Mouse (Mus musculus) limb, embryonic 12.5 days (tissue): ENCODE results near the gene Cd300lf. TPM values are rescaled to one million over a fixed set of nuclear protein-coding genes. Genes with fewer than 3 reads are reported as not detected.

Source experiments
- ATAC-seq: fragments of 200-750 bp; cut with Nextera tagmentation; 2 replicates; pipeline ENCODE4 v1.8.0; 2017; ENCODE audit warnings: low read depth, moderate TSS enrichment; ENCODE audit not compliant: insufficient number of reproducible peaks, insufficient read depth, low FRiP score, low TSS enrichment
- H3K27ac ChIP-seq: fragments of 300-500 bp; sonication (generic); 2 replicates; pipeline ENCODE4 v1.5.1; 2016; ENCODE audit warnings: mild to moderate bottlenecking, moderate library complexity
- H3K27me3 ChIP-seq: fragments of 300-500 bp; sonication (generic); 2 replicates; pipeline ENCODE4 v1.6.1; 2016; ENCODE audit warnings: mild to moderate bottlenecking, moderate library complexity
- H3K36me3 ChIP-seq: fragments of 300-500 bp; sonication (generic); 2 replicates; pipeline ENCODE4 v1.6.1; 2016; ENCODE audit warnings: mild to moderate bottlenecking, moderate library complexity
- H3K4me1 ChIP-seq: fragments of 300-500 bp; sonication (generic); replicated peaks from 2 replicates; pipeline ENCODE4 v1.6.1; 2016
- H3K4me2 ChIP-seq: fragments of 300-500 bp; sonication (generic); 2 replicates; pipeline ENCODE4 v1.6.1; 2016; ENCODE audit warnings: mild to moderate bottlenecking, moderate library complexity
- H3K4me3 ChIP-seq: fragments of 300-500 bp; sonication (generic); replicated peaks from 2 replicates; pipeline ENCODE4 v1.5.1; 2016; ENCODE audit warnings: mild to moderate bottlenecking
- H3K9ac ChIP-seq: fragments of 300-500 bp; sonication (generic); replicated peaks from 2 replicates; pipeline ENCODE4 v1.6.1; 2016; ENCODE audit warnings: mild to moderate bottlenecking, moderate library complexity
- H3K9me3 ChIP-seq: fragments of 300-500 bp; sonication (generic); 2 replicates; pipeline ENCODE4 v1.6.1; 2016; ENCODE audit warnings: mild to moderate bottlenecking, moderate library complexity
- WGBS: fragments of 180-500 bp; shearing (Covaris S2); methylation state at CpG from one replicate; pipeline ENCODE4 v1.1.7; 2016; 5-methylcytosine and 5-hydroxymethylcytosine counted together
- polyA plus RNA-seq: library from polyadenylated mRNA; unstranded; fragments of >200 nt; fragmentation: Nextera tagmentation; extraction: Ambion mirVana; gene quantifications from 2 replicates; pipeline ENCODE4 v1.2.1, GENCODE M21; 2016

Cd300lf gene
- polyA plus RNA-seq, 1 experiment from 2014 or later: 0.26 TPM

- H3K9ac ChIP-seq: no peak overlapping the region
- no peak overlapping the region for H3K27ac ChIP-seq
- peaks cover 41% of the 10 kb centered on the region for H3K4me1 ChIP-seq
- 49% methylated on average over 8 of the region's 8 CpGs for WGBS
- no peak overlapping the region for H3K4me3 ChIP-seq
- H3K9me3 ChIP-seq: peaks cover 5% of the 10 kb centered on the region; the same call in 1 of the 2 replicates
- H3K27me3 ChIP-seq: peaks cover 4% of the 10 kb centered on the region; the same call in 1 of the 2 replicates
- no peak overlapping the region for H3K4me2 ChIP-seq
- no peaks in the 10 kb centered on the region for H3K36me3 ChIP-seq
- no peak for ATAC-seq
Observed at GRCm38 (mm10) chr11:115104769-115105563, 28.8 kb downstream of the Cd300lf start.

DNA sequence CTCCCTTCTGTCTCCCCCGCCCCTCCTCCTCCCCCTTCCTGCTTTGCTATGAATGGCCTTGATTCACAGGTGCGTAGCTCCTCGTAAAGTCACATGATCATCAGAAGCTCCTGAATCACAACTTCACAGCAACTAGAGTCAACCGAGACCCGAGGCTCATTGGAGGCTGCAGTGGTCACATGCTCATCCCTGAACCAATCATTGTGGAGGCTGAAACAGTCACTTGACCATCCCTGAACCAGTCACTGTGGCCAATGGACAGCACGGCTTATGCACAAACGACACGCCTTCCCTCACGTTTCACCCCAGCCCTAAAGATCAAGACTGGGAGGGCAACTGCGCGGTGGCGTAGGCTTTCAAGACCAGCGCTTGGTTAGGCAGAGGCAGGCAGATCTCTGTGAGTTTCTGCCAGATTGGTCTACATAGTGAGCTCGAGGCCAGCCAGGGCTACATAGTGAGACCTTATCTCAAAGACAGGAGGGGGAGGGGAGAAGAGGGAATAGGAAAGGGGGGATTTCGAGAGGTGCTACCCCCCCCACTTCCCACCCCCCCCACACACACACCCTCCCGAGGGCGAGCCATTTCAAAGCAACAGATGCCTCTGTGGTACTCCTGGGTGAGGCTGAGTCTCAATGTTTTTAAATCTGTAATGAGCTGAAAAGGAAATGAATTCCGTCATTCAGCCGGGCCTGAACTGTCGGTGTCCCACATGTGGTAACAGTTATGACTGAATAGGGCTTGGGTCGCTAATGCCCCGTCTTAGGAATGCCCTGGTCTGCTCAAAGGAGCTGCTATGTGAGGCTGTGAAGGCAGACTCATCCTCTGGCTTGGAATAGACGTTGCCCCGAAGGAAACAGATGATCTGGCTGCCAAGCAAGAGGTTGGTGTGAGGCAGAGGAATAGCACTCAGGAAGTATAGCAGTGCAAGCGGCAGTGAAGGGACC is 30.1 kb downstream of the Cd300lf start:
- H3K4me1 ChIP-seq: peaks cover 54% of the 10 kb centered on the region
- peaks cover 5% of the 10 kb centered on the region; the same call in 1 of the 2 replicates for H3K9me3 ChIP-seq
- no peak overlapping the region for H3K9ac ChIP-seq
- WGBS: 58% methylated on average over 25 of the region's 25 CpGs
- no peak overlapping the region for H3K4me2 ChIP-seq
- 0 out of 2 replicates have a peak overlapping the region, but pooled peaks have one; percentile 62 for H3K27ac ChIP-seq
- peak; percentile 29; the same call in 1 of the 2 replicates for ATAC-seq
- peaks cover 4% of the 10 kb centered on the region; the same call in 1 of the 2 replicates for H3K27me3 ChIP-seq
- H3K4me3 ChIP-seq: no peak overlapping the region
- no peaks in the 10 kb centered on the region for H3K36me3 ChIP-seq

DNA sequence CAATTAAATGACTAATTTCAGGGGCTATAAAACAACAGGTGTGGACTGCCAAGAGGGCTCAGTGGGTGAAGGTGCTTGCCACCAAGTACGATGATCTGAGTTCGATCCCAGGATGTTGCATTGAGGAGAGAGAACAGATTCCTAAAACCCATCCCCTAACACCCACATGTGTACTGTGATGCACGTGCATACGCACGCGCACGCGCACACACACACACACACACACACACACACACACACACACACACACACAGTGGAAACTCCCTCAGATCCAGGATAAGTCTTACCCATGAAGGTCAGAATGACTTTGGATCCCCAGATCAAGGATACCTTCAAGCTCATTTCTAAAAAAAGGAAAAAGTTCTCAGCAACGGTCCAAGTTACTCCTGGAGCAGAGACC is 31.7 kb downstream of the Cd300lf start:
- H3K27ac ChIP-seq: no peak overlapping the region
- ATAC-seq: no peak

DNA sequence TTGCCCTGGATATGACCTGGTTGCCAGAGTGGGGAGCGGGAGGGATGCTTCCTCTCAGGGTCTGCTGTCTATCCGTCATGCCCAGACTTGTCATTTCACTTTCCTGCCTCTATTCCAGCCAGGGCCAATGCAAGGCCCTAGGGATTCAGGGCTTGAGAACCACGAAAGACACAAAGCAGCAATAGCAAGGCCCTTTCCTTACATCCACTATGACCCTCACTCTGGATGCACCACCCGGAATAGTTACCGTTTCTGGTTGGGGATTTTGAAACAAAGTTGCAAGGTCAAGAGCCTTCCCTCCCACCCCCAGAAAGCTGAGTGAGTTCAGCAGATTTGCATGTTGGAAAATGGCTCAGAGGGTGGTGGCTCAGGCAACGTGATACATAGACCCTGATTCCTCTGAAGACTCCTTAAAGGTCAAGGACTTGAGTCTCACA is 32.2 kb downstream of the Cd300lf start:
- Histone ChIP-seq H3K4me2 (no peak overlapping the region), H3K27me3 (no peaks in the 10 kb centered on the region), H3K9ac (no peak overlapping the region), H3K27ac (no peak overlapping the region), H3K4me1 (peaks cover 46% of the 10 kb centered on the region), H3K36me3 (no peaks in the 10 kb centered on the region), H3K4me3 (no peak overlapping the region), H3K9me3 (peaks cover 5% of the 10 kb centered on the region; the same call in 1 of the 2 replicates)
- no peak for ATAC-seq
- 34% methylated on average over 6 of the region's 6 CpGs for WGBS

More for the DNA sequence above, 31.7 kb downstream of the Cd300lf start:
- H3K27me3 ChIP-seq: no peaks in the 10 kb centered on the region
- peaks cover 49% of the 10 kb centered on the region for H3K4me1 ChIP-seq
- no peaks in the 10 kb centered on the region for H3K36me3 ChIP-seq
- H3K4me2 ChIP-seq: no peak overlapping the region
- no peak overlapping the region for H3K4me3 ChIP-seq
- no peak overlapping the region for H3K9ac ChIP-seq
- H3K9me3 ChIP-seq: peaks cover 5% of the 10 kb centered on the region; the same call in 1 of the 2 replicates
- WGBS: 83% methylated on average over 9 of the region's 9 CpGs

DNA sequence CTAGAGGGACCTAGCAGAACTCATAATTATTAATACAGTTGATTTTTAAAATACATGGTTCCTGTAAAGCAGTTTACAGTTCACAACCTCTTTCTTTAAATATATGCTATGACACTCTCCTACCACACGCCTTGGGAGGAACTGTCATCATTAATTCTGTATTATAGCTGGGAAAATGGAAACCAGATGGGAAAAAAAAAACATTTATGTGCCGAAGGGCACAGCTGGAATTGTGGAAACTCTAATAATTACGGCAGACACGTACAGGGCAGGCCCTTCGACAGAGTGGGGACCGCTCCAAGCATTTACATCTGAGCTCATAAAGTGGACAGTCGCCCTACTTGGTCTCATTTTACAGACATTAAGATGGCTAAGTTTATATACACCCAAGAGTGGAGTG is 33.1 kb downstream of the Cd300lf start:
- Histone ChIP-seq H3K4me1 (peaks cover 46% of the 10 kb centered on the region), H3K9ac (no peak overlapping the region)
- 11% methylated on average over 7 of the region's 7 CpGs for WGBS

DNA sequence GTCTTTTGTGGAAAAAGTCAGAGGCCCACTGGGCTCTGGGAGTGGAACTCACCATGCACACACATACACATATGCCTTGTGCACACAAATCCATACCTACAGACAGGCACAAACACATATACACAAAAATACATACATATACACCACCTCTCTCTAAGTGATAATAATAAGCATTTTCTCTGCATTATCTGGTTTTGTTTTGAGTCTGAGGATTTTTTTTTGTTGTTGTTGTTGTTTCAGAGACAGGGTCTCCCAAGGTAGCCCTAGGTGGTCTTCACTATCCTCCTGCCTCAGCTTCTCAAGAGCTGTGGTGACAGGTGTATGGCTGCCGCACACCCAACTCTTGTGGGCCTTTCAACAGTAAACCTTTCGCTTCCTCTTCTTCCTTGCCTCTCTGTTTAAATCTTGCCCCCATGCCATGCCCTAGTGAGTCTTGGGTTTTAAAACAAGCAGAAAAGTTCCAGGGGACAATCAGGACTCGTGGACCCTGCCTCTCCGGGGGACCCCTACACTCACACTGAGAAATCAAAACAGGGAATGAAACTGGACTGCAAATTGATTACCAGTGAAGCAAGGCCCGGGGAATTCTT is 33.7 kb downstream of the Cd300lf start:
- 54% methylated on average over 5 of the region's 5 CpGs for WGBS
- no peak for ATAC-seq
- H3K9me3 ChIP-seq: peaks cover 5% of the 10 kb centered on the region; the same call in 1 of the 2 replicates
- no peak overlapping the region for H3K4me2 ChIP-seq
- H3K4me1 ChIP-seq: peaks cover 46% of the 10 kb centered on the region
- H3K27ac ChIP-seq: no peak overlapping the region
- H3K4me3 ChIP-seq: no peak overlapping the region
- no peak overlapping the region for H3K9ac ChIP-seq
- no peaks in the 10 kb centered on the region for H3K36me3 ChIP-seq
- H3K27me3 ChIP-seq: no peaks in the 10 kb centered on the region

More for the DNA sequence above, 33.1 kb downstream of the Cd300lf start:
- Histone ChIP-seq H3K9me3 (peaks cover 5% of the 10 kb centered on the region; the same call in 1 of the 2 replicates), H3K36me3 (no peaks in the 10 kb centered on the region), H3K27me3 (no peaks in the 10 kb centered on the region), H3K27ac (no peak overlapping the region), H3K4me3 (no peak overlapping the region), H3K4me2 (no peak overlapping the region)
- no peak for ATAC-seq

GRCm38 (mm10) chr11:115099241-115099840 is 34.5 kb downstream of the Cd300lf start:
- no peak overlapping the region for H3K9ac ChIP-seq
- H3K36me3 ChIP-seq: no peaks in the 10 kb centered on the region
- ATAC-seq: no peak
- no peak overlapping the region for H3K4me2 ChIP-seq
- H3K27me3 ChIP-seq: no peaks in the 10 kb centered on the region
- peaks cover 5% of the 10 kb centered on the region; the same call in 1 of the 2 replicates for H3K9me3 ChIP-seq
- WGBS: 18% methylated on average over 16 of the region's 16 CpGs
- no peak overlapping the region for H3K27ac ChIP-seq
- no peak overlapping the region for H3K4me3 ChIP-seq
- peaks cover 45% of the 10 kb centered on the region for H3K4me1 ChIP-seq

DNA sequence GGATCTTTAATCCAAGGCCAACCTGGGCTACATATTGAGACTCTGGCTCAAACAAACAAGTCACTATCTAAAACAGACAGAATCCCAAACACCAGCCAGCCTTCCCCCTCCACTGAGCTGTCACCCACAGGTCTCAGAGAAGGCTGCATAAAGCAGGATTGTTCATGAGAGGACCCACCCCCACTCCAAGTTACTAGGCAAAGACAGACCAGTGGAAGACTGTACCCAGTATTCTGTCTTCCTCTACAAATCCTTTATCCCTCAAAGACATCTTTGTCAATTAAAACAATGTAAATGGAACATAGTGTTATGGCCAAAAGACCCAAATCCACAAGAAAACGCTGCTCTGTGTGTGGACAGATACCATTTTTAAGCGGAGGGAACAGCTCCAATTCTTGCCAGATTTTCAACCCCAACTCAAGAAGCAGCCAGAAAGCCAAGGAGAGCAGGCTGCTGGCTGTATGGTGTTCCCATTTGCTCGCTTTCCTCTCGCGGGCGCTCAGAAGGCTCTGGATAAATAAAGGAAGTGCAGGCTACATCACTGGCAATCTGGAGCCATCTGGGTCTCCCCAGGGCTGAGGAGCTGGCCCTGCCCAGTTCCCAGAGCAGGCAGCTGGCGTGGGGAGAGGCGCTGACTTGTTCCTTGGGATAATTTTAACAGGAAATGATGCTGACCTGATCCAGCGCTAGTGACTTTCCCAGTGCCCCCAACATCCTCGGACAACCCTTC is 35.4 kb downstream of the Cd300lf start:
- Histone ChIP-seq H3K9me3 (peaks cover 3% of the 10 kb centered on the region; the same call in 1 of the 2 replicates), H3K27ac (no peak overlapping the region), H3K36me3 (no peaks in the 10 kb centered on the region), H3K27me3 (no peaks in the 10 kb centered on the region), H3K4me3 (no peak overlapping the region), H3K4me2 (no peak overlapping the region), H3K4me1 (peaks cover 37% of the 10 kb centered on the region), H3K9ac (no peak overlapping the region)
- no peak for ATAC-seq
- 33% methylated on average over 10 of the region's 10 CpGs for WGBS

DNA sequence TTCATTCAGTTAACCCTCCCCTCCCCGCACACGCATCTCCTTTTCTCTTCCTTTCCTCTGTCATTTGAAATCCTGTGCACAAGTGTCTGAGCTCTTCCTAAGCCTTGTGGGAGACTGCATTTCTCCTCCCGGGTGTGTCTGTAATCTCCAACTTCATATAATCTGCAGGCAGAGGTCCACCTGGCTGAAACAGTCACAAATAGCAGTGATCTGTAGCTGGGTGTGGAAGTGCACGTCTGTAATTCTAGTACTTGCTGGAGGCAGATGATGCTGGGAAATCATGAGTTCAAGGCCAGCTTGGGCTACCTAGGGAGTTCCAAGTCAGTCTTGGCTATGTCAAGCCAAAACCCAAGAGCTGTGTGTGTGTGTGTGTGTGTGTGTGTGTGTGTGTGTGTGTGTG is 41.7 kb downstream of the Cd300lf start:
- H3K36me3 ChIP-seq: no peaks in the 10 kb centered on the region
- H3K4me3 ChIP-seq: no peak overlapping the region
- no peak overlapping the region for H3K4me2 ChIP-seq

GRCm38 (mm10) chr11:115091362-115091901 is 42.4 kb downstream of the Cd300lf start, which contains the start of gene Rab37:
Gene Rab37, plus strand, starts transcription at chr11:115091431.
- H3K27ac ChIP-seq: no peak within 1 kb of the TSS
- H3K4me2 ChIP-seq: peak within 1 kb of the TSS; percentile 37
- H3K27me3 ChIP-seq: peaks cover 36% of the 10 kb centered on the region
- no peak for ATAC-seq
- H3K36me3 ChIP-seq: no peaks in the 10 kb centered on the region
- H3K9ac ChIP-seq: no peak within 1 kb of the TSS
- H3K4me1 ChIP-seq: 0 out of 2 replicates have a peak, but pooled peaks cover 7% of the 10 kb centered on the region
- no peak within 1 kb of the TSS for H3K4me3 ChIP-seq
- WGBS: 1% methylated on average over 36 of the region's 36 CpGs
- peaks cover 11% of the 10 kb centered on the region for H3K9me3 ChIP-seq

More for the DNA sequence above, 41.7 kb downstream of the Cd300lf start:
- 20% methylated on average over 4 of the region's 4 CpGs for WGBS
- Histone ChIP-seq H3K9ac (no peak overlapping the region), H3K4me1 (0 out of 2 replicates have a peak, but pooled peaks cover 7% of the 10 kb centered on the region), H3K27ac (no peak overlapping the region), H3K27me3 (peaks cover 36% of the 10 kb centered on the region), H3K9me3 (peaks cover 11% of the 10 kb centered on the region)
- ATAC-seq: no peak
